Mouse (Mus musculus) C2C12 (cell line): Measurements from ENCODE around the gene Gas6.

Experiments used
- CEBPB ChIP-seq: IDR thresholded peaks from one replicate; pipeline ENCODE4 v1.6.1; 2011; ENCODE audit warnings: low read depth, mild to moderate bottlenecking, control low read depth, moderate library complexity
- CTCF ChIP-seq: IDR thresholded peaks from one replicate; pipeline ENCODE4 v1.5.1; 2011; ENCODE audit not compliant: control insufficient read depth, insufficient read depth, insufficient read length
- FOSL1 ChIP-seq: IDR thresholded peaks from one replicate; pipeline ENCODE4 v1.8.0; 2011; ENCODE audit warnings: mild to moderate bottlenecking, low read length; ENCODE audit not compliant: poor library complexity, insufficient read depth, severe bottlenecking
- MAX ChIP-seq: IDR thresholded peaks from one replicate; pipeline ENCODE4 v1.6.1; 2011; ENCODE audit warnings: mild to moderate bottlenecking, control low read depth
- MYOD1 ChIP-seq: IDR thresholded peaks from one replicate; pipeline ENCODE4 v1.6.1; 2011; ENCODE audit warnings: low read depth; ENCODE audit not compliant: control insufficient read depth, insufficient read length
- MYOG ChIP-seq: IDR thresholded peaks from one replicate; pipeline ENCODE4 v1.6.1; 2011; ENCODE audit not compliant: control insufficient read depth, insufficient read length; ENCODE audit errors: extremely low read depth
- USF1 ChIP-seq: IDR thresholded peaks from one replicate; pipeline ENCODE4 v1.6.1; 2011; ENCODE audit warnings: low read depth, mild to moderate bottlenecking, control low read depth, moderate library complexity

- TF ChIP-seq CTCF (no peak), FOSL1 (no peak), CEBPB (no peak), USF1 (no peak), MYOD1 (no peak), MAX (no peak), MYOG (no peak)
Measured at GRCm38 (mm10) chr8:13540122-13540521, 45.8 kb upstream of the Gas6 start.
